In genomic region chr12:105983499-105983898, GRCm38 (mm10) we compare ENCODE assay signal across 18 mouse cellular contexts. TPM values are rescaled to one million over a fixed set of nuclear protein-coding genes. Genes with fewer than 3 reads are reported as not detected.
DNase-seq lines count a peak whose midpoint lies in the region; ATAC-seq and TF ChIP-seq lines count a peak whose summit lies in the region.
"Had no signal": no experiment of that assay in that cellular context is flagged by ENCODE, and none has a peak within 500 bp of the region (broad histone marks: within the 10 kb centered on the region; RNA-seq: fewer than 3 reads in every experiment).

No protein-coding gene starts in this region.

- peak; percentile 48 for TF ChIP-seq CTCF in hindbrain, postnatal 0 days (IDR thresholded peaks at IDR 0.05; ENCODE audit: low read depth)
- TF ChIP-seq CTCF in lung, postnatal 0 days (IDR thresholded peaks at IDR 0.05): peak; percentile 54

- in situ Hi-C loops in ES-E14 (cut with MboI; ENCODE audit: low sequenced_read_pairs in 2 of 2, unreplicated experiment in 2 of 2): no loop called here

- no peaks in the 10 kb centered on the region for H3K4me1 ChIP-seq in hindbrain, postnatal 0 days (ENCODE audit: insufficient read depth, low read length)
- H3K4me1 ChIP-seq in hindbrain, embryonic 10.5 days (replicated peaks): peaks cover 8% of the 10 kb centered on the region; the same call in 1 of the 2 replicates
- no peaks in the 10 kb centered on the region for H3K4me1 ChIP-seq in lung, postnatal 0 days (ENCODE audit: insufficient read depth, low read depth, low read length)
- H3K4me1 ChIP-seq in ES-E14 (ENCODE audit: control insufficient read depth in 2 of 2, insufficient read depth in 2 of 2, low read length in 2 of 2, poor library complexity in 1 of 2): peaks cover 0 to 5% of the 10 kb centered on the region in 2 experiments; a peak in 2 of 4 replicates
- H3K4me1 ChIP-seq in midbrain, embryonic 16.5 days (ENCODE audit: control insufficient read depth, insufficient read depth, low read length): peaks cover 3% of the 10 kb centered on the region; the same call in 1 of the 2 replicates
- H3K4me1 ChIP-seq: hindbrain, embryonic 12.5 days; midbrain, embryonic 13.5 days; neural tube, embryonic 12.5 days had no signal

- no peak overlapping the region for H3K27ac ChIP-seq in hindbrain, postnatal 0 days
- no peak overlapping the region for H3K27ac ChIP-seq in hindbrain, embryonic 10.5 days
- no peak overlapping the region for H3K27ac ChIP-seq in lung, postnatal 0 days (ENCODE audit: low read length)
- no peak overlapping the region for H3K27ac ChIP-seq in ES-E14 (ENCODE audit: insufficient read depth, low read depth, low read length, poor library complexity, severe bottlenecking)
- no peak overlapping the region for H3K27ac ChIP-seq in midbrain, embryonic 16.5 days (ENCODE audit: low read length)
- H3K27ac ChIP-seq: heart, embryonic 13.5 days; hindbrain, embryonic 12.5 days; liver, embryonic 13.5 days; macrophage; midbrain, embryonic 13.5 days; neural tube, embryonic 12.5 days had no signal

- H3K4me3 ChIP-seq in hindbrain, postnatal 0 days (ENCODE audit: low read length): no peak overlapping the region
- H3K4me3 ChIP-seq in hindbrain, embryonic 10.5 days: no peak overlapping the region
- H3K4me3 ChIP-seq in lung, postnatal 0 days (ENCODE audit: low read depth, low read length): no peak overlapping the region
- H3K4me3 ChIP-seq in ES-E14 (ENCODE audit: insufficient read depth in 1 of 2, low read depth in 1 of 2, low read length in 2 of 2, poor library complexity in 1 of 2, severe bottlenecking in 1 of 2): no peak overlapping the region
- no peak overlapping the region for H3K4me3 ChIP-seq in midbrain, embryonic 16.5 days (ENCODE audit: low read depth, low read length)
- H3K4me3 ChIP-seq: heart, embryonic 13.5 days; hindbrain, embryonic 12.5 days; liver, embryonic 13.5 days; midbrain, embryonic 13.5 days; neural tube, embryonic 12.5 days had no signal

- no peak for TF ChIP-seq EP300 in lung, postnatal 0 days (IDR thresholded peaks at IDR 0.05)

- WGBS in hindbrain, postnatal 0 days: 92% methylated on average over 9 of the region's 9 CpGs
- 94% methylated on average over 9 of the region's 9 CpGs for WGBS in hindbrain, embryonic 10.5 days
- WGBS in lung, postnatal 0 days: 91% methylated on average over 9 of the region's 9 CpGs
- 96% methylated on average over 9 of the region's 9 CpGs for WGBS in midbrain, embryonic 16.5 days

- H3K9me3 ChIP-seq in hindbrain, postnatal 0 days (ENCODE audit: low read length): peaks cover 3% of the 10 kb centered on the region; the same call in 1 of the 2 replicates
- 0 out of 2 replicates have a peak, but pooled peaks cover 8% of the 10 kb centered on the region for H3K9me3 ChIP-seq in hindbrain, embryonic 10.5 days
- H3K9me3 ChIP-seq in lung, postnatal 0 days (ENCODE audit: low read length): no peaks in the 10 kb centered on the region
- no peaks in the 10 kb centered on the region; the same call in 1 of the 2 replicates for H3K9me3 ChIP-seq in ES-E14 (ENCODE audit: control insufficient read depth, insufficient read depth, low read depth, low read length)
- no peaks in the 10 kb centered on the region for H3K9me3 ChIP-seq in midbrain, embryonic 16.5 days (replicated peaks; ENCODE audit: control insufficient read depth, low read length, poor library complexity, severe bottlenecking)

- no peak for ATAC-seq in hindbrain, postnatal 0 days
- ATAC-seq in lung, postnatal 0 days: no peak
- ATAC-seq in midbrain, embryonic 16.5 days: no peak
- ATAC-seq: forebrain, embryonic 14.5 days; midbrain, embryonic 13.5 days had no signal

- H3K9ac ChIP-seq in hindbrain, postnatal 0 days (replicated peaks; ENCODE audit: low read length): no peak overlapping the region
- no peak overlapping the region for H3K9ac ChIP-seq in lung, postnatal 0 days (replicated peaks; ENCODE audit: low read depth)
- H3K9ac ChIP-seq in ES-E14 (ENCODE audit: insufficient read depth, low read depth, low read length, poor library complexity, severe bottlenecking): no peak overlapping the region
- H3K9ac ChIP-seq in midbrain, embryonic 16.5 days (ENCODE audit: low read depth, low read length): no peak overlapping the region
- H3K9ac ChIP-seq: heart, embryonic 13.5 days; hindbrain, embryonic 12.5 days; liver, embryonic 13.5 days; midbrain, embryonic 13.5 days; neural tube, embryonic 12.5 days had no signal

- no peak for DNase-seq in hindbrain, postnatal 0 days (ENCODE audit: low spot score)
- no peak for DNase-seq in hindbrain, embryonic 10.5 days (ENCODE audit: low spot score)
- DNase-seq in lung, postnatal 0 days (ENCODE audit: low spot score): no peak
- DNase-seq in lung, postnatal 25 days (ENCODE audit: low spot score): no peak
- DNase-seq in ES-E14 (ENCODE audit: low read depth, low spot score): no peak
- peak; percentile 38 for DNase-seq in induced T-regulatory cell, adult 2 months (ENCODE audit: low read depth)
- no peak for DNase-seq in retina, postnatal 1 day
- DNase-seq: cerebellum, adult 8-10 months; gastrocnemius, postnatal 10 days; kidney, adult 8-10 months; liver, embryonic 13.5 days had no signal

- H3K27me3 ChIP-seq in hindbrain, postnatal 0 days (ENCODE audit: insufficient read depth, low read length): no peaks in the 10 kb centered on the region
- no peaks in the 10 kb centered on the region for H3K27me3 ChIP-seq in hindbrain, embryonic 10.5 days (ENCODE audit: insufficient read depth, poor library complexity, severe bottlenecking)
- no peaks in the 10 kb centered on the region for H3K27me3 ChIP-seq in lung, postnatal 0 days (replicated peaks; ENCODE audit: insufficient read depth, low read length)
- no peaks in the 10 kb centered on the region for H3K27me3 ChIP-seq in midbrain, embryonic 16.5 days (ENCODE audit: control insufficient read depth, insufficient read depth, low read depth, low read length)
- H3K27me3 ChIP-seq: hindbrain, embryonic 12.5 days; midbrain, embryonic 13.5 days; neural tube, embryonic 12.5 days had no signal

- H3K36me3 ChIP-seq in hindbrain, postnatal 0 days (ENCODE audit: insufficient read depth, low read length): no peaks in the 10 kb centered on the region
- no peaks in the 10 kb centered on the region for H3K36me3 ChIP-seq in hindbrain, embryonic 10.5 days
- H3K36me3 ChIP-seq in lung, postnatal 0 days (ENCODE audit: insufficient read depth, low read length): no peaks in the 10 kb centered on the region
- no peaks in the 10 kb centered on the region for H3K36me3 ChIP-seq in ES-E14 (ENCODE audit: control insufficient read depth, insufficient read depth, low read length, poor library complexity, severe bottlenecking)
- H3K36me3 ChIP-seq in midbrain, embryonic 16.5 days (ENCODE audit: control insufficient read depth, insufficient read depth, low read length): no peaks in the 10 kb centered on the region
- H3K36me3 ChIP-seq: heart, embryonic 13.5 days; hindbrain, embryonic 12.5 days; liver, embryonic 13.5 days; midbrain, embryonic 13.5 days; neural tube, embryonic 12.5 days had no signal

- H3K4me2 ChIP-seq in hindbrain, postnatal 0 days (ENCODE audit: low read depth, low read length): no peak overlapping the region
- no peak overlapping the region for H3K4me2 ChIP-seq in lung, postnatal 0 days (replicated peaks; ENCODE audit: low read depth, low read length)
- H3K4me2 ChIP-seq in midbrain, embryonic 16.5 days (ENCODE audit: low read length): no peak overlapping the region
- H3K4me2 ChIP-seq: heart, embryonic 13.5 days; hindbrain, embryonic 12.5 days; liver, embryonic 13.5 days; midbrain, embryonic 13.5 days; neural tube, embryonic 12.5 days had no signal

TF ChIP-seq in ES-E14, 5 proteins besides CTCF, POLR2A, EP300 and RAD21:
- TF ChIP-seq ZC3H11A (IDR thresholded peaks at IDR 0.05; ENCODE audit: borderline replicate concordance, low read depth, low read length): peak; percentile 13; the same call in 1 of the 2 replicates
- TF ChIP-seq HCFC1 (IDR thresholded peaks at IDR 0.05; ENCODE audit: borderline replicate concordance, insufficient read depth, low read length): no peak

RNA-seq across cellular contexts. Expression of gene Vrk1, which starts 26.5 kb away (rescaled TPM):
- total RNA-seq in hindbrain, postnatal 0 days (2014; rRNA removed): 13.5 and 17.7 TPM in 2 replicates
- polyA plus RNA-seq in hindbrain, postnatal 0 days (2015; fragmentation: Nextera tagmentation; extraction: Ambion mirVana): 32.0 and 35.8 TPM in 2 replicates
- 81.7 and 109 TPM in 2 replicates for polyA plus RNA-seq in hindbrain, embryonic 10.5 days (2016; fragmentation: Nextera tagmentation; extraction: Ambion mirVana)
- polyA plus RNA-seq in lung, postnatal 0 days (2015; fragmentation: Nextera tagmentation; extraction: Ambion mirVana): 23.6 and 26.4 TPM in 2 replicates
- total RNA-seq in ES-E14 (2012; rRNA removed): 46.7 and 56.6 TPM in 2 replicates
- 30.1 and 34.0 TPM in 2 replicates for polyA plus RNA-seq in midbrain, embryonic 16.5 days (2015; fragmentation: Nextera tagmentation; extraction: Ambion mirVana)
